Mouse (Mus musculus): Measurements from ENCODE around the gene Pafah1b1.

- TF ChIP-seq CTCF (IDR thresholded peaks at IDR 0.05; ENCODE audit: insufficient read depth, low read length) (no peak), POLR2A (IDR thresholded peaks at IDR 0.05; ENCODE audit: borderline replicate concordance, extremely low read depth, low read depth, low read length) (no peak)
Measured at GRCm38 (mm10) chr11:74763960-74764625, 39.6 kb upstream of the Pafah1b1 start.
